Mouse (Mus musculus) WW6 (cell line): ENCODE measurements around the gene Entpd3.

ENCODE experiments used
- DNase-seq: peaks from one replicate; pipeline ENCODE4 v3.0.0-alpha.2; 2013; ENCODE audit warnings: low read depth, low spot score

Entpd3 gene

GRCm38 (mm10) chr9:120579808-120580207, 40.2 kb downstream of the Entpd3 start:
- DNase-seq, result no peak

- no peak for DNase-seq
These were observed 42.5 kb downstream of the Entpd3 start for GRCm38 (mm10) chr9:120581941-120582618.

- DNase-seq, result no peak
These were observed 43.1 kb downstream of the Entpd3 start for GRCm38 (mm10) chr9:120582619-120583308.

DNA sequence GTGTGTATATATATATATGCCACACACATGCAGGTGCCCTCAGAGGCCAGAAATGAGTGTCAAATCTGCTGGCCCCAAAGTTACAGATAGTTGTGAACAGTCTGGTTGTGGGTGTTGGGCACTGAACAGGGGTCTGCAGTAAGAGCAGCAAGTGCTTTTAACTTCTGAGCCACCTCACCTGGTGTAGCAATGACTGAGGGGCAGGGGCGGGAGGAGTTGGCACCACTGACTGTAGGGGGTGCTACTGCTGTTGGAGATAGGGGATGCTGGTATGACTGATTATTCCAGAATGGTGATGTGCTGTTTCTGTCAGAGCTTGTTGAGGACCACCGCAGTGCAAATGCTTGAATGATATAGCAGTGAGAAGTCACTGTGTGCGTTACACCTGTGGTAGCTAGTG, 43.7 kb downstream of the Entpd3 start:
- DNase-seq, result no peak

- DNase-seq, result no peak
These were observed 46.9 kb downstream of the Entpd3 start for GRCm38 (mm10) chr9:120586546-120586945.

DNA sequence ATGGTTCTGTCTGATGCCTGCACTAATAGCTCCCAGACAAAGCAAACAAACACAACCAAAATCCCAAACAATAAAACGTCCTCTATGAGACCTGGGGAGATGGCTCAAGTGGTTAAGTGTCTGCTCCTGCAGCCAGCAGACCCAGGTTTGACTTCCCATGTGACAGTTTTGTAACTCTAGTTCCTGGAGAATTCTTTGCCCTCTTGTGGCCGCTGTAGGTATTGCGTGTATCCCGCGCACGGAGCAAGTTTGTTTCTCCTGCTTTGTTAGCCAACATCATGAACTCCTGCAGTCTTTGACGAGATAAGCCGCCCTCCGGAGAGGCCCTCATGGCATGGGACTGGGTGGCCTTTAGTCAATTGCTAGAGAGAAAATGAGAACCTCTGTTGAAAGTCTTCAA, 51.9 kb downstream of the Entpd3 start:
- no peak for DNase-seq

GRCm38 (mm10) chr9:120593383-120594101, 53.9 kb downstream of the Entpd3 start:
- no peak for DNase-seq

DNA sequence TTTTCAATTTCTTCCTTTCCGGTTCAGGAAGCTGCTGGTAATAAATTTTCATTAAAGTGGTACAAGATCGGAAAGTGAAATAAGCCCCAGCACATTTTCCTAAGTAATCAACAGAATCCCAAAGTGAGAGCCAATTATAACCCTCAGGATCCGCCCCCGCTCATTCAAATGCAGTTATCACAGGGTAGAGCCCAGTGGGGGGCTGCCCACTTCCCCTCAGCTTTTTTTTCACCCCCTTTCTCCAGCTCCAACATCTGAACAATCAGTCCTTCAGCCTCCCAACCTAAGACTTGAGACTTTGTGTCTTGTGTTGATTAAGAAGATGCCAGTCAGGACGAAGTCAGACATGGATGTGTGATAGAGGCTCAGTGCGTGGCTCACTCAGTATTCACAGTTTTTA, 55.2 kb downstream of the Entpd3 start:
- DNase-seq, result no peak

GRCm38 (mm10) chr9:120595306-120595705, 55.7 kb downstream of the Entpd3 start:
- no peak for DNase-seq

DNA sequence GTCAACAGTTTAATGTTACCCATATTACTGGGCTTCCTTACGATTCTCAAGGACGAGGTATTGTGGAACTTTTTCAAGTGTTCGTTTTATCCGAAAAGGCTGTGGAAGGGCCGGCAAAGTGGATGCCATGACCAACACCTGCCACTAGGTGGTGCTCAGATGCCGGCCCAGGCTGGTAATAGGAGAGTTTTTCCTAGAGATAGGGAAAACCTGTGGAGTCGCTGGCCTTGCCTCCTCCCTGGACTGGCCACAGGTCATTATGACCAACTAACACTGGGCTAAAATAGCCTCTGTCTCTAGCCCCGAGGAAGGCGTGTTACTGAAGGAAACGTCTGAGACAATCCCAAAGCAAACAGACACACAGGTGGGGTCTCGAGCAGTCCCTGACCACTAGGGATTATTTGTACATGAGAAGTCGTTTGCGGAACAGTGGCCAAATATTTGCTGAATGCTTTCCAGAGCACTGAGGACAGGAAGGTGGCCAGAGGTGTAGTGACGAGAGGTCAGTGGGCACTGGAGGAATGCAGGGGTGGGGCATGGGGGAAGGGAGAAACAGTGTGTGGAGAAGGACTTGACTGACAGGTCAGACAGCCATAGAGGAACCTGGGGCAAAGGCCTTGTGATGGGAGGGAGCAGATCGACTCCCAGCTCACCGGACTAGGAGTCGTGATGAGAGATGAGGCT, 62.0 kb downstream of the Entpd3 start:
- DNase-seq, result no peak

DNA sequence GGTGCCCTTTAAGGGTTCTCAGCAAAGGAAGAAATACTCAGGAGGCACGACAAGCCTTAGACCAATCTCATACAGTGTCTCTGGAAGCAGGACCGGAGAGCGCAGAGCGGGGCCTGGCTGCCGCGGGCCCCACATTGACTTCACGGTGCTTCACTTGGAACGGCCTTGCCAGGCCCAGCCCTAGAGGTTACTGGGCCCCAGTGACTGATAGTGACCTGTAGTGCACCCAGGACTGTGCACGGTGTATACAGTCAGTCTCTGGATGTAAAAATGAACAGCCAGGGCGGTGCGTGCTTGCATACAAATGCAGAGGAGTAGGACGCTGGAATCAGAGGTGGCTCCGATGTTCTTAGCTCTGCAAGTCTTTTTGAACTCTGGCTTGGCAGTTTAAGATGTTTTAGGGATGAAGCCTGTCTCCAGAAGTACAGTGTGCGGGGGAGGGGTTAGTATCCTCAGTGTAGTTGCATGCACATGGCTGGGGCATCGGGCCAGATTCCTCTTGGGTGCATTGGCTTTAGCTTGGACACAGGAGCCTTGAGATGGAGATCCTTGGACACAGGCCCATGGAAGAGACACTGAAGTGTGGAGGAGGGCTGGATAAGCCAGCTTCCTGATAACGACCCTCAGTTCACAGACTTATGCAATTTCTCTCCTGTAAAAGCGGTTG, 62.7 kb downstream of the Entpd3 start:
- DNase-seq, result no peak

DNA sequence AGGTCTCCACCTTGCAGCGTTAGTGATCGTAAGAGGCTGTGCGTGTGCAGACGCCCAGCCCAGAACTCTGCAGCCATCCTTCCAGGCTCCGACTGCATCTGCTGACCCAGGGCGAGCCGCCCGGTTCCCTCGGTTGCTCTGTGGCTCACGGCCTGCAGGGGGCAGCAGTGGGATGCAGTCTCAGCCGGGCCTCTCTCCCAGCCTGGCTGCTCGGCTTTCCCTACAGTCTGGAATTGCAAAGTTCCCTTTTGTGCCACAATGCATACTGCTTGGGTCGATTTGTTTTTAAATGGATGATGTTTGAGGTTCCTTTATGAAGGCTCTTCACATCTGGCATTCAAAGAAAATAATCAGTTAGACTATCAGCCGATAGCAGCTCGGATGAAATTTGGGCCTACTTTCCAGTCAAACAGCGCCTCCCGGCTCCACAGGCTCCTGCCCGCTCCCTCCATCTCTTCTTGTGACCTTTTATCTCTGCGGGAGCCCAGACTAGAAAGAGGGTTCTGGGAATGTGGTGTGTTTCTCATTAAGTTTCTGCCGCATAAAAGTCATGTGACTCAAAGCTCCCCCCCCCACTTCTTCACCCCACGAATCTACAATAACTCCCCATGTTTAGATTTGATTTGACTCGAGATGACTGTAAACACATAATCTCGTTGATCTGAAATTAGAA, 63.4 kb downstream of the Entpd3 start:
- DNase-seq, result no peak

- no peak for DNase-seq
These were observed 63.9 kb downstream of the Entpd3 start for GRCm38 (mm10) chr9:120603512-120603908.

- DNase-seq, result no peak
These were observed 64.3 kb downstream of the Entpd3 start for GRCm38 (mm10) chr9:120603956-120604355.

GRCm38 (mm10) chr9:120611055-120611454, 71.4 kb downstream of the Entpd3 start:
- DNase-seq, result no peak

DNA sequence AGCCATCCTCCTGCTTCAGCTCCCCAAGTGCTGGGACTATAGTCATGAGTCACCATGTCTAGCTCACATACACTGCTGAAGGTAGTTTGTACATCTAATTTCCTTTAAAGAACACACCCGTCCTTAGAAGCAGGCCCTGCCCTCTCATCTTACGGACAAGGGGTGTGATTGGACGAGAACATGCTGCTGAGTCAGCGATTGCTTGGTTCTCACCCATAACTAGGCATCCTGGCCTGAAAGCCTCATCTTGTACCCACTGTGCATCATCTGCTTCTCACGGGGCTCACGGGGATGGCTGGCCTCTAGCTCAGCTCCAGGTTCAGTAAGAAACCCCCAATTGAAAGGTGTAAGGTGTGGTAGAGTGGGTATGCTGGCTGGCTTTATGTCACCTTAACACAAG, 74.4 kb downstream of the Entpd3 start:
- DNase-seq, result no peak
